Mouse (Mus musculus) testis, postnatal 10 days (tissue): Measurements from ENCODE around the gene Fam110c.
A peak's percentile ranks its signal among the peaks of the same experiment; 100 is the strongest.

Source experiments
- DNase-seq: peaks from one replicate; pipeline ENCODE4 v3.0.0; 2021; ENCODE audit warnings: low spot score

The Fam110c gene

GRCm38 (mm10) chr12:31101821-31102220, 28.2 kb downstream of the Fam110c start:
- no peak for DNase-seq

- DNase-seq = peak; percentile 84
Measured at GRCm38 (mm10) chr12:31116005-31116466, 42.4 kb downstream of the Fam110c start.

GRCm38 (mm10) chr12:31120535-31120934, 46.9 kb downstream of the Fam110c start:
- DNase-seq = no peak

GRCm38 (mm10) chr12:31122892-31123622, 49.4 kb downstream of the Fam110c start:
- DNase-seq = no peak

- no peak for DNase-seq
Measured at GRCm38 (mm10) chr12:31126071-31126470, 52.4 kb downstream of the Fam110c start.

- DNase-seq = no peak
Measured at GRCm38 (mm10) chr12:31129548-31129947, 55.9 kb downstream of the Fam110c start.
